Mouse (Mus musculus) Patski (cell line): ENCODE measurements at regions not wholly inside any gene's neighbourhood (a gene's known extent, or its start where the extent isn't known, plus 50 kb on each side); places are given as distances from the start of the nearest gene placed in this dataset.
A peak's percentile ranks its signal among the peaks of the same experiment; 100 is the strongest.

ENCODE experiments used
- ATAC-seq: fragments of 100-300 bp; one replicate; pipeline ENCODE4 v1.8.0; 2021
- CTCF ChIA-PET: fragments of 350-600 bp; sonication (Branson Sonifier 250); formaldehyde crosslinking; loops from one replicate; lab custom pipeline; 2022; ENCODE audit warnings: inconsistent platforms; lab: Charles Lee
- POLR2A ChIA-PET: fragments of 350-600 bp; sonication (Branson Sonifier 250); formaldehyde crosslinking; loops from one replicate; lab custom pipeline; 2022; ENCODE audit warnings: antibody characterized with exemption, inconsistent platforms; lab: Charles Lee
- DNase-seq: peaks from one replicate; pipeline ENCODE4 v3.0.0-alpha.2; 2011; ENCODE audit warnings: low read depth, low spot score
- H3K27me3 ChIP-seq: fragments of 371-371 bp; one replicate; pipeline ENCODE4 v1.5.1; 2021
- CTCF ChIP-seq: fragments of 100-300 bp; IDR thresholded peaks from one replicate; pipeline ENCODE4 v1.5.1; 2021
- in situ Hi-C: fragments of 300-500 bp; cut with MboI; formaldehyde crosslinking; loops from 3 replicates; pipeline ENCODE4 v1.11.1; 2018; ENCODE audit warnings: low pct_unique_long_range_greater_than_20kb, mixed read lengths

DNA sequence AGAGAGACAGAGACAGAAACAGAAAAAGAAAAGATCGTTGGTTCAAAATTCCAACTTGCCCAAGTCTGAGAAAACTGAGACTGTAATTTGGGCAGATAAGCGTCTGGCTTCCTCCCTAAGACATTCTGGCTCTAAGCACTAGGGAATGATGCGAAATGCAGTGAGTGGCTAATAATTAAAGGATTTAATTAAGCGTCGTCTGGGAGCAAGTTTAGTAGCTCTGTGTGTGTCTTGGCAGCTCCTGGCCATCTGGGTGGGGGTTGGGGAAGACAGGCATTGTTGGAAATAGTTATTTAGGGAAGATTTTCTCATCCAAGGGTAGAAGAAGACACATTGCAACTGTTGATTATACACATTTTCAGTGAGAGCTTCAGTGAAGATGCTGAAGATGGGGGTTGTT lies 311.5 kb downstream of the Wdr11 start:
- in situ Hi-C loops, result no loop called here
- H3K27me3 ChIP-seq, result no peaks in the 10 kb centered on the region
- TF ChIP-seq CTCF, result no peak
- ChIA-PET CTCF (interaction anchor here (1.0 to 1.8 kb wide), 3 partner anchors 8 to 11 kb away, joined by 3 to 5 read pairs (median 3); no protein-coding TSS in a partner anchor), POLR2A (interaction anchor here (0.6 to 1.1 kb wide), 2 partner anchors 40 to 84 kb away, joined by 3 to 5 read pairs; no protein-coding TSS in a partner anchor)
- ATAC-seq (no peak), DNase-seq (peak; percentile 42)

DNA sequence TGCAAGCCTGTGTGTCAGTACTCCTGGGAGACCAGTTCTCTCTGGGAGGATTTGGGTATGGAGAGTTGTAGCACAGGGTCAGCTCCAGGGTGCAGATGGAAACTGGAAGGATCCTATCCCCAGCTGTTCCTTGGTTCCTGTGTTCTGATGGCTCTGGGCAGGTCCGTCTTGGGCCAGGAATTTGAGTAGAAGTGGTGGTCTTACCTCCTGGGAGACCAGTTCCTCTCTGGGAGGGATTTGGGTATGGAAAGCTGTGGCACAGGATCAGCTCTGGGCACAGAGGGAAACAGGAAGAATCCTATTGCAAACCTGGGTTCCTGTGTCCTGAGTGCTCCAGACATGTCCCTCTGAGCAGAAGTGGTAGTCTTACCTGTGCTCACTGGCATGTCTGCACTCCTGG lies 314.5 kb downstream of the Wdr11 start:
- no peaks in the 10 kb centered on the region for H3K27me3 ChIP-seq
- ChIA-PET CTCF (no interaction called here), POLR2A (no interaction called here)
- no peak for ATAC-seq
- in situ Hi-C loops, result no loop called here
- TF ChIP-seq CTCF, result no peak
- DNase-seq, result no peak

DNA sequence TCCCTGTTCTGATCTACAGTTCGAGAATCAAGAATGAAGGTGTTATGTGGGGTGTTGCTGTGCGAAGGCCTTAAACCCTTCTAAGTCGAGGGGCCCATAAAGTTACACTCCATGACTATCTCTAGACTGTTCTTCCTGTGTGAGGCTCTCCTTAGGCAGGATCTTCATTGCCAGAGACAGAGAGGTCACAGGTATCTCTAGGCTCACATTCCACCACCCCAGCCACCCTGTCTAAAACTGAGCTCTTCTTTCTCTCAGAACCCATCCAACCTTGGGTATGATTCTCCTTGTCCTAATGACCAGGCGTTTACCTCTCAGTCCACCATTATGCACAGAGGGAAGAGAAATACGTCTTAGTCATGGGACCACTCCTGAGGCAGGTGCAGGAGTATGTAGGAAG lies 317.2 kb downstream of the Wdr11 start:
- ATAC-seq, result no peak
- in situ Hi-C loops, result no loop called here
- CTCF ChIA-PET, result interaction anchor here (1.1 kb wide), 1 partner anchor 9 kb away, joined by 4 read pairs; no protein-coding TSS in a partner anchor
- no peak for DNase-seq
- POLR2A ChIA-PET, result no interaction called here
- no peak for TF ChIP-seq CTCF
- no peaks in the 10 kb centered on the region for H3K27me3 ChIP-seq

DNA sequence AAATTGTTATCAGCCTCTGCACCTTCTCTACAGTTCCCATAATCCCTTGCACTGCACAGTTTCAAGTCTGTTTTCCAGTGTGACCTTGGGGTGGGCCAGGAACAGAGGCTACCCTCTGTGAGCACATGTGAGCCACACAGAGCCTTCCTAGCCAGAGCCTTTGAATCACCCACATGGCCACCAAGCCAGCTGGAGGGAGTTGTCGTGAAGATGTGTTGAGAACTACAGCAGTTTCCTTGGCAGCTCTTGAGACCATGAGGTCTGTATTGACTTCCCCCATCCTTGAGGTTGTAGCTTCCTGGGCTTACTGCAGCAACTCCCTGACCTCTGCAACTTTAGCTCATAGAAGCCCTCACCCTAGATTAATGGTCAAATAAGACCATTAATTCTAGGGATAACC lies 318.1 kb downstream of the Wdr11 start:
- no peak for TF ChIP-seq CTCF
- in situ Hi-C loops, result no loop called here
- CTCF ChIA-PET, result interaction anchor here (1.1 kb wide), 1 partner anchor 8 kb away, joined by 4 read pairs; no protein-coding TSS in a partner anchor
- no peak for ATAC-seq
- DNase-seq, result no peak
- H3K27me3 ChIP-seq, result no peaks in the 10 kb centered on the region
- POLR2A ChIA-PET, result no interaction called here

DNA sequence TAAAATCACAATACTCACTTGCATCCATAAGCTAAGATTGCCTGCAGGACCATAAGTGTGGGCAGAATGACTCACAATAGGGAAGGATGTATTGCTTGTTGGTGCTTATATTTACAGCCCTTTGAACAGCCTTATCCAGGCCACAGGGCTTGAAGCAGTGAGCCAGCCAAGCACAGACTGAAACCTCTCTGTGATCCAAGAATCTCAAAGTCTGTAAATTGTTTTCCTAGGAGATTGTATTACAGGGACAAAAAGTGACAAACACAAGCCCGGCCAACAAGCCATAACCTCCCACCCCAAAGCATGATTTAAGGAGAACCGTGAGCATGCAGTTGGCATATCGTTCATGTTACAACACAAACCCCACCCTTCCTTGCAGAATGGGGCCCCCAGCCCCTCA lies 319.2 kb downstream of the Wdr11 start:
- ATAC-seq (no peak), DNase-seq (no peak)
- in situ Hi-C loops, result no loop called here
- ChIA-PET POLR2A (no interaction called here), CTCF (no interaction called here)
- TF ChIP-seq CTCF, result no peak
- H3K27me3 ChIP-seq, result no peaks in the 10 kb centered on the region

DNA sequence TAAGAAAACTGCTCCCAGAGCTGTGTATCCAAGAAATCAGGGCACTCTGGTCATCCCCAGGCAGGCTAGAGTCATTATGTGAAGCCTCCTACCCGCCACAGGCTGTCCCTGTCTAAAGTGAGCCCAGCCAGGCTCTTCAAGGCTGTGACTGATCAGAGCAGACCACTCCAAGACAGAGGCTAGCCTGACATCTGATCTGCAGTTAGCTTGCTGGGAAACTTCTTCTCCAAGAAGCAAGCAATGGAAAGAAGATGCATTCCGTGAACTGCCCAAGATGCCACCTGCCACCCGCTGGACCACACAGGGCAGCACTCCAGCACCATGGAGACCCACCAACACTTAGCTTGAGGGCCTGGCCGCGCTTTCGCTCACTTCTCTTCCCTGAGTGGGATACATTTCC lies 323.2 kb downstream of the Wdr11 start:
- in situ Hi-C loops, result no loop called here

DNA sequence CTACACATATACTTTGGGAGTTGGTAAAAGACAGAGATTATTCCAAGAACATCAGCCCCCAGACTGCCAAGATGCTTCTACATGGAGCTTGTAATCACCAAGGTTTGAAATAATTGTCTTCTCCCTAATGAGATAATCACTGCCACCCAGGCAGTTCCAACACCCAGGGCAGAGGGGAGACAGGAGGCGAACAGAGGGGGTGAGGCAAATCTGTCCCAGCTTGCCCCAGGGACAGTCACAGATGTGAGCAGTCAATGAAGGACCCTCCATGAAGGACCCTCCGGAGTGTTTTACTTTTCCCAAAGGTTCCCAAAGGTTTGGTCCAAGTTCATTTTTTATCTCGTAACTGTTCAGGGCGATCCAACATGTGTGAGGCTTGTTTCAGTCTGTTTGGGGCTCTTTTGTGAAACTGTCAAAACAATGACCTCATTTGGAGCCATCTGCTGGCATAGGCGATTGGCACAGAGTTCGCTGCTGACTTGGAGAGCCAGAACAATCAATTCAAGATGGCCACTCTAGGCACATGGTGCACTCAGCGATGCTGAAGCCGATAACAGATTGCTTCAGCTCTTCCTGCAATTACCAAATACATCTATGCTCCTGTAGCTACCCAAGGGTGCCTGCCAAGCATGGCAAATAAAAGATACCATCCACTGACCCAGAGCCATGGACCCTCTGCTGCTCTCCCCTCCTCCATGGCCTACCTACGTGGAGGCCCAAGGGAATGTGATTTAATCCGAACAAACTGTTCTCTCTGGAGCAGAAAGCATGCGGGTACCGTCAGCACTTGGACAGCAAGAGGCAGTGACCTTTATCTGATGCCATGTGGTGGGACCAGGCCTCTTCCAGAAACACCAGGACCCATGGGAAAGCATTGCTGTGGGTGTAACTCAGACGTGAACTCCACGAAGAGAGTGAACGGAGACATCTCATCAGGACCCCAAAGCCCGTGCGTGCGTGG lies 326.9 kb downstream of the Wdr11 start:
- ChIA-PET POLR2A (no interaction called here), CTCF (interaction anchor here (1.1 kb wide), 1 partner anchor 9 kb away, joined by 4 read pairs; no protein-coding TSS in a partner anchor)
- in situ Hi-C loops, result no loop called here
- TF ChIP-seq CTCF, result no peak
- no peaks in the 10 kb centered on the region for H3K27me3 ChIP-seq
- no peak for DNase-seq
- ATAC-seq, result no peak

More for the DNA sequence above, 323.2 kb downstream of the Wdr11 start:
- H3K27me3 ChIP-seq, result no peaks in the 10 kb centered on the region
- ChIA-PET POLR2A (no interaction called here), CTCF (interaction anchor here (1.4 kb wide), 2 partner anchors 13 to 21 kb away, joined by 3 to 5 read pairs; no protein-coding TSS in a partner anchor)
- DNase-seq (no peak), ATAC-seq (no peak)
- TF ChIP-seq CTCF, result no peak

DNA sequence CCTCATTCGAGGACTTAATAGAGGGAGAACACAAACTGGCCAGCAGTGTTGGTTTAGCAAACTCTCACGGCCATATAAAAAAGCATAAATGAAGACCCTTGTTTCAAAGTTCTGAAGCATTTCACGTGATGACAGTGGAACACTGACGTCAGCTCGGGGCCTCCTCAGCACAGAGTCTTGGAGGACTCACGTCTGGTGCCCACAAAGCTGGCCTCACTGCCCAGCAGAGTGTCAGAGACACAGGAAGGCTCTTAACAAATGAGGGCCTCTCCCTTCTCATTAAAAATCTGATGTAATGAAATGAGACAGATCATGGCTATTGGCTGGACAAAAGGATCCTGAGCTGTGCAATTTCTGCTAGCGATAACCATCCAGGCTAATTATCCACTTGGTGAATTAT lies 330.6 kb downstream of the Wdr11 start:
- ATAC-seq (no peak), DNase-seq (no peak)
- in situ Hi-C loops, result no loop called here
- ChIA-PET CTCF (no interaction called here), POLR2A (no interaction called here)
- TF ChIP-seq CTCF, result no peak
- no peaks in the 10 kb centered on the region for H3K27me3 ChIP-seq

DNA sequence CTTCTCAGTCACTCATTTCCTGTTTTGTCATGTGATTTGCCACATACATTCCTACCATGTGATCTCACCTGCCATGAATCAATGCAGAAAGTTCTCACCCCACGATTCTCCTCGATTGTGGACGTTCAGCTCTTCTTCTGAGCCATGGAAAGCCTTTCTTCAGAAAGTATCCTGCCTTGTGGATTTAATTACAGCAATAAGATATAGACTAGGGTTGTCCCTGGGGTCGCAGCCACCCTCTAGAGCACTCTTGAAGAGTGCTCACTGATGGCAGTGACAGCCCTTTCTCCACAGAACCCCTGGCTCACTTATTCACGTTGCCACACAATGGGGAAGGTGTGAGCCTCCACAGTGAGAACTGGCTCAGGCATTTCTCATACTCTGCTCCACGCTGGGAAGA lies 345.1 kb downstream of the Wdr11 start:
- ChIA-PET POLR2A (no interaction called here), CTCF (interaction anchor here (0.7 kb wide), 1 partner anchor 18 kb away, joined by 3 read pairs; no protein-coding TSS in a partner anchor)
- in situ Hi-C loops, result loop anchor here (10.0 kb wide), 1 partner anchor 328 kb away; no protein-coding TSS in a partner anchor
- TF ChIP-seq CTCF, result no peak
- H3K27me3 ChIP-seq, result no peaks in the 10 kb centered on the region
- no peak for ATAC-seq
- no peak for DNase-seq

DNA sequence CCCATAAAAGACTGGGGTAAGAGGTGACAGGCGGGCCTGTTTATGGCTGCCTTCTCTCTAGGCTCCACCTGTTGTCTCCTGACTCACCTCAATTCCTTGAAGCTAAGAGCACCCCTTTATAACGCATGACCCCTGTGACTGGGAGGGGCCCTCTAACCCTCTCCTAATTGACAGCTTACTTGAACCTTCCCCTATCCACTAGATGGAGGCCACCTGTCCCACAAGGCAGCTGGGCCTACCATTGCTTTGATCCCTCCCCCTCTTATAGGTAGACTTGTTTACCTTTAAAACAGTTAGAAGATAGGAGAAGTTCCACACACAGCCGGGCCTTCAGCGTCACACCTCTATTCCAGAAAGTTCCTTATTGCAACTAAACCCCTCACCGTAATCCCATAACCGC lies 346.1 kb downstream of the Wdr11 start:
- no peak for TF ChIP-seq CTCF
- in situ Hi-C loops, result loop anchor here (10.0 kb wide), 1 partner anchor 327 kb away; no protein-coding TSS in a partner anchor
- ChIA-PET CTCF (no interaction called here), POLR2A (interaction anchor here (1.0 kb wide), 1 partner anchor 14 kb away, joined by 3 read pairs; no protein-coding TSS in a partner anchor)
- DNase-seq, result no peak
- ATAC-seq, result no peak
- H3K27me3 ChIP-seq, result no peaks in the 10 kb centered on the region
